Mouse (Mus musculus) urinary bladder, postnatal 14 days (tissue): Measurements from ENCODE around the gene Spag7.
A peak's percentile ranks its signal among the peaks of the same experiment; 100 is the strongest.

Experiments
- DNase-seq: peaks from one replicate; pipeline ENCODE4 v3.0.0; 2021; ENCODE audit warnings: low spot score

Spag7 gene

GRCm38 (mm10) chr11:70668771-70669505, at the start of gene Spag7:
Spag7 (minus strand) TSS chr11:70669416.
- DNase-seq = peak; percentile 98

GRCm38 (mm10) chr11:70718481-70718880, 49.3 kb upstream of the Spag7 start:
- DNase-seq = no peak

DNA sequence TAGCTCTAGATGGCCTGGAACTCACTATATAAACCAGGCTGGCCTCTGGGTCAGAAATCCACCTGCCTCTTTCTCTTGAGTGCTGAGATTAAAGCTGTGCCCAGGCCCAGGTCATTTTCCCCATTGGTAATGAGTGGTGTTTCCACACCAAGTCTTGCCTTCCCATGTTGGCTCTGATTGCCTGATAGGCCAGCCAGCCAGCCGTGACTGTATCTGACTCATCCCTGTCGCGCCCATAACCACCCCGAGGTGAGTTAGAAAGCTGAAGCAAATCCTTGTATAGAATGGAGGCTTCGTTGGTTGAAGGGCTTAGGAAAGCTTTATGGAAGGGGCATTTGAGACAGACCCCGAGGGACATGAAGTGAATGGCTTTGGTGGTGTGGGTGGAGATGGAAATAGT, 46.6 kb upstream of the Spag7 start:
- peak; percentile 38 for DNase-seq

- no peak for DNase-seq
Observed at GRCm38 (mm10) chr11:70713222-70713621, 44.0 kb upstream of the Spag7 start.

- DNase-seq = no peak
Observed at GRCm38 (mm10) chr11:70711026-70711425, 41.8 kb upstream of the Spag7 start.

DNA sequence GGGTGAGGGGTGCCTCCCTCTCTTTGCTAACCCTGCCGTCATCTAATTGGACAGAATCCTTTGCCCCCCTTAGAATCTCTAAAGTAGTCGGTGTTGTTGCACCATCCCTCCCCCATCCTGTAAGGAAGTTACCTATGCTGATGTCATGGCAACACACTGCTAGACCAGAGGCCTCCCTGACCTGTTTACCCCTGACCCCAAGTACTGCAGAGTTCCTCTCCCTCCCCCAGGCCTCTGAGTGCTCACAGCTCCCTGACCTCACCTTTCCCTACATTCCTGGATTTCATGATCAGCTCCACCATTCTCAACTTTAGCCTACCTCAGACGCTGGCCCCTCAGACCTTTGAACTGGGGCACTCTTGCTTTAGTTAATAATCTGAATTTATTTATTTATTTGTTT, 36.9 kb upstream of the Spag7 start:
- no peak for DNase-seq

- peak; percentile 46 for DNase-seq
Observed at GRCm38 (mm10) chr11:70702781-70703180, 33.6 kb upstream of the Spag7 start.

GRCm38 (mm10) chr11:70701984-70702733, 32.9 kb upstream of the Spag7 start:
- no peak for DNase-seq

GRCm38 (mm10) chr11:70701221-70701955, 32.2 kb upstream of the Spag7 start:
- DNase-seq = peak; percentile 53

DNA sequence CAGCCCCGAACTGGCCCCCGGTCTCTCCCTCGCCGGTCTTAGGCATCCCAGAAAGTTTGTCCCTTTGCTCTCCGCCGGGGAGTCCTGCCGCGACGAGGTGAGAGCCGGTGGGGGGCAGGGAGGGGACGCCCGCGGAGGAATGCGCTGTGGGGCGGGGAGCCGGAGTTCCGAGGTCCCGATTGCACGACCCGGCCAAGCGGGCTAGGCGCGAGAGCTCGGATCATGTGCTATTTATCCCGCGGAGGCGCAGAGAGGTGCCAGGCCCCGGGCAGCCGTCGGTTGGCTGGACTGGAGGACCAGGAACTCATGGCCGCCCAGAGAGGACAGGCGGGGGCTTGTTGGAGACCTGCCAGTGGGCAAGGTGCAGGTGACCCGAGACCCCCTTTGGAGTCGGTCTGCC, 31.4 kb upstream of the Spag7 start:
- DNase-seq = peak; percentile 79

DNA sequence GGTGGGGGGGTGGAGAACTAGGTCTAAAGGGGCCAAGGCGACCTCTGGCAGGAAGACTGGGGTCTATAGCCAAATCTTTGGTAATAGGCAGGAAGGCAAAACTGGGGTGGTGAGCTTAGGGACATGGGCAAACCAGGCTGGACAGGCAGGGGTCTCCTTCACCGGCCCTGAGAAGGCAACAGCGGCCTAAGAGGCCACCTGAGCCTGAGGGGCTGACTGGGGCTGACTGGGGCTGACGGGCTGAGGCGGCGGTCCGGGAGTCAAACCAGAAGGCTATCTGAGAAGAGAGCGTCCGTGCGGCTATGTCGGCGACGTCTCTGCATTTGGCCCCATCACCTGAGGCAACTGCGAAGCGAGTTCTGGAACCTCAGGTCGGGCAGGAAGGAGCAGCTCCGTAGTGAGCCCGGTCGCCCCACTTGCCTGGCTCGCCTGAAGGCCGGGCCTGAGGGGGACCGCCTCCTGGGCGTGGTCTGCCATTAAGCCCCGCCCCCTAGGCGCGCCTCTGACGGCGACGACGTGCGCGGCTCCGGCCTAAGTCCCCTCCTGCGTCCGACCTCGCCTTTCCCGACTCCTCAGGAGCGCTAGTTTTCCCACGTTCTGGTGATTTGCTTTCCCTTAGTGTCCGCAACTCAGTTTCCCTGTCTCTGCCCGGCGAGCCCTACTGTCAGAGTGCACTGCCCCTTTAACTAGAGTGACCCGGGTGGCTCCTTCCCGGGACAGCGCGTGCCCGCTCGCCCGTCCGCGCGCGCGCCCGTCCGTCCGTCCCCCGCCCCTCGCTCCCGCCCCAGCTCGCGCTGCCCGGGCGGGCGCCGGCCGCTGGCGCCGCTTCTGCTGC, 30.7 kb upstream of the Spag7 start, which contains the start of the genes Inca1 and Kif1c:
Gene Inca1, minus strand, starts transcription at position 434 of the 835 bp plus-strand sequence.
Gene Kif1c, plus strand, starts transcription at position 827 of the 835 bp plus-strand sequence.
- peak; percentile 96 for DNase-seq

GRCm38 (mm10) chr11:70699051-70699450, 29.8 kb upstream of the Spag7 start:
- DNase-seq = no peak

- DNase-seq = no peak
Observed at GRCm38 (mm10) chr11:70697376-70697775, 28.2 kb upstream of the Spag7 start.

- DNase-seq = no peak
Observed at GRCm38 (mm10) chr11:70693504-70693903, 24.3 kb upstream of the Spag7 start.

GRCm38 (mm10) chr11:70689578-70689977, 20.4 kb upstream of the Spag7 start:
- peak; percentile 27 for DNase-seq

DNA sequence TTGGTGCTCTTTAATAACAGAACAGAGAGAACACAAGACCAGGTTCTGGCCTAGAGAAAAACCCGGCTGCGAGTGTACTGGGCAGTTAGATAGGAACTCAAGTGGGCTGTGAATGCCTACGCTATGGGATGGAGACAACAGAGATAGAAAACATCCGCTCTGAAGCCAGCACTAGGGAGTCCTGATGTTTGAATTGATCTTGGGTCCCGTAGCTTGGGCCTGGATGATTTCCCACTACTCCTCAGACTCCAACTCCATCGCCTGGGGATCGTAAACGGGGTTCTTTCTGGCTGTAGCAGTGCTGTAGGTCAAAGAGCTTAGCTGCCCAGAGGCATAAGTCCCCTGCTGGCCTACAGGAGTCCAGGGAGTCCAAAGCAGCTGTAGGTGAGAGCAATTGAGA, 19.2 kb upstream of the Spag7 start:
- no peak for DNase-seq

DNA sequence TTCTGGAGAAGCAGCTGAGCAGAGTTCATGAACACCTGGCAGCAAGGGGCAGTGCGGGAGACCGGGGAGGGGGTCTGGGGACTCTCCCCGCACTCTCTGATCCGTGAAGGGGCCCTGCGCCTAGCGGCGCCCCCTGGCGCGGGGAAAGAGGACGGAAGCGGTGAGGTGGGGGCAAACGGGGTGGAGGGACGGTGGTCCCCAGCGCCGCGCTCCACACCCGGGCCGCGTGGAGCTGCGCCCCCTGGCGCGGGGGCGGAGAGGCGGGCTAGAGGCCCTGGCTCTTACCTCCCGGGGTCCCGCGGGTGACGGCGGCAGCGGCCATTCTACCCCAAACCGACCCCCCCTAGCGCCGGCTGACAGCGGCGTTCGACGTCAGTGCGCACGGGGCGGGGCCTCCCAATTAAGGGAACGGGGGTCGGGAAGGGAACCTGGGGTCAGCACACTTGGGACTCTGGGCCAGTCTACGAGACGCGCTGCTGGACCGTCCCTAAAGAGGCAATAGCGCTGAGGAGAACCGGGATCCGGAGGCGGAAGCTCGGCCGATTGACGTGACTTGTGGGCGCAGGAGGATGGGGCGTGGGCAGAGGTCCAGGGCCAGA, 18.5 kb upstream of the Spag7 start, which contains the start of gene Camta2:
Gene Camta2, minus strand, starts transcription at position 505 of the 599 bp plus-strand sequence.
- DNase-seq = peak; percentile 86

DNA sequence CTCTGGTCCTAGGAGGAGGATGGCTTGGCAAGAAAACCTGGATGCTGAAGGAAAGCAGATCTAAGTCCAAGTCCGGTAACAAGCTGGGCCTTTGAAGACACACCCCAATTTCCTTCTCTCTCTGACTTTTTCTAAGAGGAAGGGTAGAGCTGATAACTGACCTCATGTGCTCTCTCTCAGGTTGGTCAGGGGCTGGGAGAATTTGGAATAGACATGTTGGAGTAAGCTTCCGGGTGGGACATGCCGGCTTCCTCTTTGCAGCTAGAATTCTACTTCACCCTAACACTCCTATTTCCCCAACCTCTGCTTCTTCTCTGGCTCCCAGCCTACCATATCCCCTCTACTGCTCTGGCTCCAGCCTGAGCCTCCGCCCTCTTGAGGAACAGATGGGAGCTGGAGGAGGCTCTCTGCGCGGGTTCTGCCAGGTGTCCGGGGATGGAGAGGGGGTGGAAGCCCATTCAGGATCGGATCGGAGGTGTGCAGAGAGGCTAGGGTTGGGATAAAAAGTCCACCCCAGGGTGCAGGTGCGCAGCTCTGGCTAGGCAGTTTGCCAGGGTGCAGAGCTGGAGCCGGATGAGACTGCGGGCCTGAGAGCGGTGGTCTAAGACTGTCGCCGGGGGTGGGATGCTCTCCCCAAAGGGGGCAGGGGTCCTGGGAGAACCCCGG, 17.8 kb upstream of the Spag7 start:
- DNase-seq = peak; percentile 22

DNA sequence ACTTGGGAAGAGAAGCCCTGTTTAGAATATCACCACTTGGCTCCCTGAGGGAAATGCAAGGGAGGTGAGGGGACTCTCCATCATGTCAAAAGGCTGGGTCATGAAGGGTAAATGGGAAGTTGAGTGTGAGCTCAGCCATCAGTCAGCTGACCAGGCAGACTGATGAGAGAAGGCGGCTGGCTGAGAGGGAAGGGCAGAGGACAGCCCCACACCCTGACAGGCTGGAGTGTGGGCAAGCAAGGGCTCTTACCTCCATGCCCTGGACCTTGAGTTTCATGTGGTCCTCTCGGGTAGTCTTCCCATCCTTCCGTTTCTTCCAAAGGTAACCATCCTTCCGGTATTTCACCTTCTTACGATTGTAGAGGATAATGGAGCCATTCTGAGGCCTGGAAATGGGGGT, 14.4 kb upstream of the Spag7 start:
- DNase-seq = no peak

- no peak for DNase-seq
Observed at GRCm38 (mm10) chr11:70681897-70682581, 12.8 kb upstream of the Spag7 start.
